Mouse (Mus musculus) cerebellum, adult 9-11 months (tissue): ENCODE results near the gene Anks1.

ENCODE experiments used
- DNase-seq: peaks from one replicate; pipeline ENCODE4 v3.0.0; 2022

The Anks1 gene

DNA sequence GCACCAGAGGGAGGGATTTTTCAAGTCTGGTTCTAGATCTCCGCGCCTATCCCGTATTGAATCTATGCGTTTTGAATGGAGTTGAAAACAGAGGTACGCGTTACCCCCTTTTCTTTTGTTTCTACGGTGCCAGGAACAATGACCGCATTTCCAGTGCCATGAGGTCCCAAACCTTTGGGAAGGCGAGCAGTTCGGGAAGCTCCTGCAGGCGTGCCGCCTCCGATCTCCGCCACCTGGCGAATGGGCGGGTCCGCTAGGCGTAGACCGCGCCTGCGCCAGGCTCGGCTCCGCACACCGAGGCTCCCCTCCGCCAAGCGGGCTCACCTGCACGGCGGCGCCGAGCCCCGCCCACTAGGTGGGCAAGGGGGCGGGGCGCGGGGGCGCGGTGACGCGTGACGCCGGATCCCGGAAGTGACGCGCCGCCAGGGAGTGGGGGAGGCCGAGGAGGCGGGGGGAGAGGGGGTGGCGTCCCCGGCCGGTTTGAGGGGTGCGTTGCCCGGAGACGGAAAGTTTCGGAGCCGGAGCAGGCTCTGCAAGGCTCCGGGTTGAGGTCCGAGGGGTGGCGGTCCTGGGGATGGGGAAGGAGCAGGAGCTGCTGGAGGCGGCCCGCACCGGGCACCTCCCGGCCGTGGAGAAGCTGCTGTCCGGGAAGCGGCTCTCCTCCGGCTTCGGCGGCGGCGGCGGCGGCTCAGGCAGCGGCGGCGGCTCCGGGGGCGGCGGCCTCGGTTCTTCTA is at the start of gene Anks1:
Anks1 (plus strand) TSS at position 419 of the 734 bp plus-strand sequence.
- DNase-seq = peak; percentile 87

DNA sequence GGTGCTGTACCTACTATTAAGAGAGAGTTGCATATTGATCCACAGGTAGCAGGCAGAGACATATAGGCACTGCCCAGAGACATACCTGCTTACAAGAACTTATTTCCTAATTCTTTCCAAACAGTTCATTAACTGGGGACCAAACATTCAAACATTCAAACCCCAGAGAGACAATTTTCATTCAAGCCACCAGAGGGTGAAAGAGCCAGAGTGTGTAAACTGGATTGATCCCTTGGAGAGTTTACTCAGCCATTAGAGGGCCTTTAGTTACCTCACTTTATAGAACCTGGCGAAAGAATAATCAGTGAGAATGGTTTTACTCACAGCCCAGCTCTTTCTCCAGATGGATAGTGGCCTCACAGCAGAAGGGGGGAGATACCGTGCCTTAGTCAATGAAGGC is 43.6 kb upstream of the Anks1 start:
- no peak for DNase-seq

DNA sequence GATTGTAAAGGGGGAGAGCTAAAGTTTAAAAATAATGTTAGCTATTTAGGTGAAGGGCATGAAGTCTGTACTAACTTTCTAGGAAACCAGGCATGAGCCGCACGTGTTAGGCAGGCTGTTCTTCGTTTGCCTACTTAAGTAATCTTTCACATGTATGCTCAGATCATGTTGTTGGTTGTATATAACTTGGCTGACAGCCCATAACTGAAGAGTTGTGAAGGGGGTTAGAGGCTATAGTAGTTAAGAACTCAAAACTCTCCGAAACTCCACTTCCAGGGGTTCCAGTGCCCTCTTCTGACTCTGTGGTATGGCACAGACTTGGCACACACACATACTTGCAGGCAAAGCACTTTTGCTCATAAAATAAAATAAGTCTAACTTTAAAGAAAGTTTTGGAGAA is 42.4 kb upstream of the Anks1 start:
- no peak for DNase-seq

DNA sequence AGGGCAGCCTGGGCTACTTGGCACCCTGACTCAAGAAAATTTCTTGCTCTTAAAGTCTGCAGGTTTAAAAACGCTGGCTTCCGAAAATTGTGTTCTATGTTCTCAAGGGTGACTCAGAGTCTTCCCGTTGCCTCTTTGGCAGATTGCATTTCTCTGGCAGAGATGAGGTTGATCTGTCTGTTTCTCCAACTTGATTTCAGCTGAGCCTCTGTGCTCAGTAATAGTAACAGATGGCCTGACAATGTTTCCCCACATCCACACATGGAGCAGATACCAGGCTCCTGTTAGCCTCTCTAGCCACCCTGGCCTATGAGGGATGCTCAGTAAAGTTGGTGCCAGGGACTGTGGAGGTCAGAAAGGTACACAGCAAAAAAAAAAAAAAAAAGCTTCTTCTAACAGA is 37.3 kb upstream of the Anks1 start:
- DNase-seq = peak; percentile 85

DNA sequence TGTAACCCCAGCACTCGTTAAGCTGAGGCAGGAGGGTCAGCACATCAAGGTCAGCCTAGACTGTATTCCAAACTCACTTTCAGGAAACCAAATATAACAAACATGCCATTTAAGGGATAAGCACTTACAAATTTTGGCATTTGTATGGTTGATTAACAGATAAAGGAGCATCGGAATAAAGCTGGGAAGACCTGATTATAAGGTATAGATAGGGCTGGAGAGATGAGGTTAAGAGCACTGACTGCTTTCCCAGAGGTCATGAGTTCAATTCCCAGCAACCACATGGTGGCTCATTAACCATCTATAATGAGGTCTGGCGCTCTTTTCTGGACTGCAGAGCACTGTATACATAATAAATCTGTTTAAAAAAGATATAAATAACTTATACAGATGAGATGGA is 35.5 kb upstream of the Anks1 start:
- no peak for DNase-seq

DNA sequence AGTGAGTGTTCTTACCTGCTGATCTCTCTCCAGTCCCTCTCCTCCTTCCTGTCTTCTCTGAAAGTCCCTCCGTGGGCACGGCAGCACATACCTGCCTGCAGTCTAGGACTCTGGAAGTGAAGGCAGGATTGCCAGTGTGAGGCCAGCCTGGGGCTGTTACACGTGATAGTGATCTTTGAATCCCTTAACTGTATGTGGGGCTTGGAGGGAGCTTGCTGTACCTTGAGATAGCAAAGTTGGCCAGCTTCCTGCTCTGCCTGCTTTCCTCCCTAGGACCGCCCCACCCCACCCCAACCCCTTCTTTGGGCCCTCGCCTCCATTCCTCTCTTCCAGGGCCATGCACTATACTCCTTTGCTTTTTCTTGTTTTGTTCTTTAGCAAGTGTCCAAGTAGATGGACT is 34.6 kb upstream of the Anks1 start:
- DNase-seq = no peak

DNA sequence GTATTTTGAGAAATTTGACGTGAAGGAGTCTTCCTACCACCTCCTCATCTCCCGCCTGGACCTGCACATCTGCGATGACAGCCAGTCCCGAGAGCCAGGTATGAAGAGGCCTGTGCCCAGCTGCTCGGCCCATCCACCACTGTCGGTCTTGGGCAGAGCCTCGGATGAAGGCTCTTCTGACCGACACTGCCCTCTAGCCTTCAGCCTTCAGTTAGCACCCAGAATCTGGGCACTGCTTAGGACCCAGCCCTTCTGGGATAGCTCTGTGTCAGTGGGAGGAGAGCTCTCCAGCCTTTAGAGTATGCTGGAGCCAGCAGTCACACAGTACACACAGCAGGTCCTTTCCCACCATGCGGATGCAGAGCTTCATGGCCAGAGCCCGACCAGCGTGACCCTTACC is 27.6 kb upstream of the Anks1 start:
- no peak for DNase-seq

DNA sequence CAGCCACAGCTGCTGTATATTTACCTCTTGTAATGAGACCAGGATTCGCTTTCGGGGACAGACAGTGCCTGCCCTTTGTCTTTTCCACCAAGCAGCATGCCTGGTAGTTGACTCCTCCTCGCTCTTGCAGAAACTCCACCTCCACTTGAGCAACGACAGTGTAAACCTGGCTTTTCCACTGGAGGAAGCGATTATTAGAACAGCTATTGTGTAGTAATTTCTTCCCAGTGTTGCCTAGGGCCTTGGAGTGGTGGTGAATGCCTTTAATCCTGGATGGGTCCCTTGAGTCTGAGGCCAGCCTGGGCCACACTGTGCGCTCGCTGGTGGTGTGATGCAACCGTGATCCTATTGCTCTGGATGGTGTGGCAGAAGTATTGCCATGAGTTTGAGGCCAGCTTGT is 26.0 kb upstream of the Anks1 start:
- DNase-seq = no peak

DNA sequence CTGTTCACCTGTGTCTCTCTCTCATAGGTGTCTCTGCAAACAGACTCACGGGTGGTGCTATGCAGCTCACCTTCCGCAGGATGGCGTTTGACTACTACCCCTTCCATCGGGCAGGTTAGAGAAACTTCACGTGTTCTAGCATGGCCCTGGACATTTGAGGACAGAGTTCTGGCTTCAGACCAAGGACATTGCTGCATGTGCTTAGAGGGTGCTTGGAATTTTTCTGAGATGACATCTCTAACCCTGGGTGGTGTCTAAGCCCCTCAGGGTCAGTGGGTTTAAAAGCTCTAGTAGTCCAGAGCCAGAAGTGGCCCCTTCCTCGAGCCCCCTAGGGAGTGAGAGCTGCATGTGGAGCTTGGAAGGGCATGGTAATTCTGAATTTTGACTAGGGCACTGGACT is 25.1 kb upstream of the Anks1 start:
- DNase-seq = no peak

DNA sequence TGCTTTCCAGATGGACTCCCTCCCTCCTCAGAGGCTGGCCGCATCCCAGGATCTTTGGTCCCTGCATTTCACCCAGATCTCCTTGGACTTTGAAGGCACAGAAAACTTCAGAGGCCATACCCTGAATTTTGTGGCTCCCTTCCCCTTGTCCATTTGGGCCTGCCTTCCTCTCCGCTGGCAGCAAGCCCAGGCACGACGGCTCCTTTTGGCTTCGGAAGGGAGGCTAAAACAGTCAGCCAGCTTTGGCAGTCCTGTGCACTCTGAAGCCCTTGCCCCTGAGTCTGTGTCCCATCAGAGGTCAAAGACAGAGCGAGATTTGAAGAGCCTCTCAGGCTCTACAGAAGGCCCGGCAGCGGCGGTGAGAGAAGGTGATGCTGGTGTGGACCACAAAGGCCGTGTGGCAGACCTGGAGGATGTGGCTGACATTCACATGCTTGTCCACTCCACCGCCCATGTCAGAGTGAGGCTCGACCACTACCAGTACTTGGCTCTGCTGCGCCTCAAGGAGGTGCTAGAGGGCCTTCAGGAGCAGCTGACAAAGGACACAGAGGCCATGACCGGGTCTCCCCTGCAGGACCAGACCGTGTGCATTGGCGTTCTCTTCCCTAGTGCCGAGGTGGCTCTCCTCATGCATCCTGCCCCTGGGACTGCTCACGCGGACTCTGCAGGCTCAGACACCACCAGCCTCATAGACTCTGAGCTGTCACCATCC is 22.5 kb upstream of the Anks1 start:
- DNase-seq = no peak

DNA sequence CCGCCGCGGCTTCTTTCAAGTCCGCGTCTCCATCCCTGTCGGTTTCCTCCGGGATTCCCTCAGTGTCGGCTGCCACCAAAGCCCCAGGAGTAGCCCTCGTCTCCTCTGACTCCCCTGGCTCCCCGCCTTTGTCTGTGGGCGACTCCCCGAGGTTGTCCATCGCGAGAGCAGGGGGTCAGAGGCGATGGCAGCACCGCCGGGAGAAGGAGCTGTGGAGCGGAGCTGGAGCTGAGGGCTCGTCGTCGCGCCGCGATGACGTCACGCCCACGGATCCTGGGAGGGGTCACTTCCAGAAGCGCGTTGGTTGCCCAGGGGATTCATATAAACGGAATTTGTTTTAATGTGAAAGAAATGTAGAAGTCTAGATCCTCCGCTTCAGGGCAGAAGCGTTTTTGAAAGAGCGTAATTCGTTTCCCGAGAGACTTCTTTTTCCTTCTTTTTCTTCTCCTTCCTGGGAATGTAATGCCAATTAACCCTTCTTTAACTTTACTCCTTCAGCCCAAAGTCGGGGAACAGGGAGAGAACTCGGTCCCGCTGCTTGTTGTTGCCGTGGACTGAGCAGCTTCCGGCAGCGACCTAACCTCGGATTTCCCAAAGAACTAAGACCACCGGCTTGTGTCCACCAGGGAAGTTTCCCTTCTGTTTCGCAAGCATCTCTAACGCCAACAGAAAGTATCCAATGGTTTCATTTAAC is 1.4 kb upstream of the Anks1 start:
- peak; percentile 92 for DNase-seq

DNA sequence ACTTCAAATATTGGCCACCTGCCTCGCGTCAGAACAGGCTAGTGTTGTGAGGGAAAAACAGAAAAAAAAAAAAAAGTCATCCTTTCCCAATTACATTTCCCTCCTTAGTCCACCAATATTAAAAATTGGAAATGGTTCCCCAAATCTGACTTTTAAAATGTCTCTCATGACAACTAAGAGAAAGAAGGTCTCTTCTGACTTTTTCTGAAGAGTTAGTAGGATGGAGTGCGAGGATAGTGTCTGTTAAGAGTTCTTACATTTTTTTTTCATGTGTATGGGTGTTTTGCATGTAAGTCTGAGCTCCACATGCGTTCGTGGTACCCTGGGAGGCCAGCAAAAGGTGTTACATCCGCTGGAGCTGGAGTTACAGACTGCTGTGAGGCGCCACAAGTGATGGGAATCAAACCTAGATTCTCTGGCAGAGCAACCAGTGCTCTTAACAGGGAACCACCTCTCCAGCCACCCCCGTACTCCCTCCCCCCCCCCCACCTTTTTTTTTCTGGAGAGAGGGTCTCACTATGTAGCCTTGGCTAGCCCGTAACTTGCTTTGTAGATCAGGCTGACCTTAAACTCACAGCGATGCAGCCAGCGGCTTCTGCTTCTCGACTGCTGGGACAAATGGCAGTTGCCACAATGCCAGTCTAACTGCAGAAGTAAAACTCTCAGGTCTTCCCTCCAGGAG is 759 bp upstream of the Anks1 start:
- peak; percentile 50 for DNase-seq

DNA sequence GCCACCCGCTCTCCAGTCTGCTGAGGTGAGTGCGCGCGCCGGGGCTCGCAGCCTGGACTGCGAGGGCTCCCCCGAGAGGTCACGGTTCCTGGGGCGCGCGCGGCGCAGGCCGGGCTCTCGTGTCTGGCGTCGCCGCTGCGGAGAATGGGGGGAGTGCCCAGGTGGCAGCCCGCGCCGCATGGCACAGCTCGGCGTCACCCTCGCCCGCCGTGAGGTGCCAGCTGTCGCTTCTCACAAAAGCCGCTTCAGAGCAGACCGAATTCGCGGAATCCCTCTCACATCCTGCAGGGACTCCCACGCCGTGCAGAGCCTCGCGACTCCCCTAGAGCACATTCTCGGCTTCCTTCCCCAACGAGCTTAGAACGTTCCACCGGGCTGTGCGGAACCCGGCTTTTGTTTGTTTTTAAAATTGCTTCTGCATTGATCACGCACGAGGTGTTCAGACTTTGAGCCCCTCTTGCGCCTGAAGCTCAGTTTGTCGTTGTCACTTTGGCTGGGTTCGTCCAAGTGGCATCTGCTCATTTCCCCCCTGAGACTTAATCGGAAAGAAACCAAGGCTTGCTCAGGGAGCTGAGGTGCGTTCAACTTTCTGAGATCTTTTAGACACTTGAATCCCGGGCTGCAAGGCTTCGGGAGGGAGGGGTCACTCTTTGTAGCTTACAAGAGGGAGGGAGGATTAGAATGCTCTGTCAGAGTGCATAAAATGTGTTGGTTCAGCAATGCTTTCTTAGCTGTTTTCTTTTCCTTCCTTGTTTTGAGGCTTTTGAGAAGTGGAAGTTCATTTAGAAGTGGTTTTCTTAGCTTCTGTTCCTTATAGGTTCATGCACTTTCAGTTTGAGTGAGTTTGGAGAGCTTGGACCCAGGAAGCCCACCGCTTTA is 755 bp downstream of the Anks1 start, which contains the start of gene Taf11:
Taf11 (minus strand) TSS at position 223 of the 879 bp plus-strand sequence.
- peak; percentile 85 for DNase-seq

DNA sequence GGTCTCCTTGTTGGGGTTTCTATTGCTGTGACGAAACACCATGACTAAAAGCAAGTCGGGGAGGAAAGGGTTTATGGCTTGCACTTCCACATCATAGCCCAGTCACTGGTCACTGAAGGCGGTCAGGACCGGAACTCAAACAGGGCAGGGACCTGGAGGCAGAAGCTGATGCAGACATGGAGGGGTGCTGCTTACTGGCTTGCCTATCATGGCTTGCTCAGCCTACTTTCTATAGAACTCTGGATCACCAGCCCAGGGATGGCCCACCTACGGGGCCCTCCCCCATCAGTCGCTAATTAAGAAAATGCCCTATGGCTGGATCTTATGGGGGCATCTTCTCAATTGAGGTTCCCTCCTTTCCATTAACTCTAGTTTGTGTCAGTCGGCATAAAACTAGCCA is 2.3 kb downstream of the Anks1 start:
- DNase-seq = peak; percentile 20

DNA sequence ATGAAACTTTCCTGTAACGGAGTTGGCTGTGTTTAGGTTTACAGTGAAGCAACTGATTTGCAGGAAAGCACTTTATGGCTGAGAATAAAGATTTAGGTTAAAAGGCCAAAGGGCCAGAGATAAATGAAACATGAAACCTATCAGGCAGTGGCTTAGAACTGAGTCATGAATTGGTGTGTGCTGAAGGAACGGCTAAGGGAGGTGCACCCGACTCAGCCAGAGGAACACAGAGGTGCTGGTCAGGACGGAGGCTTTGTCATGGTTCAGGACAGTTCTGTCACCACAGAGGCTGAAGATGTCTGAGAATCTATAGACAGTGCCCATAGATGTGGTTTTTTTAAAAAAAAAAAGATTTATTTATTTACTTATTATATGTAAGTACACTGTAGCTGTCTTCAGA is 5.6 kb downstream of the Anks1 start:
- no peak for DNase-seq

DNA sequence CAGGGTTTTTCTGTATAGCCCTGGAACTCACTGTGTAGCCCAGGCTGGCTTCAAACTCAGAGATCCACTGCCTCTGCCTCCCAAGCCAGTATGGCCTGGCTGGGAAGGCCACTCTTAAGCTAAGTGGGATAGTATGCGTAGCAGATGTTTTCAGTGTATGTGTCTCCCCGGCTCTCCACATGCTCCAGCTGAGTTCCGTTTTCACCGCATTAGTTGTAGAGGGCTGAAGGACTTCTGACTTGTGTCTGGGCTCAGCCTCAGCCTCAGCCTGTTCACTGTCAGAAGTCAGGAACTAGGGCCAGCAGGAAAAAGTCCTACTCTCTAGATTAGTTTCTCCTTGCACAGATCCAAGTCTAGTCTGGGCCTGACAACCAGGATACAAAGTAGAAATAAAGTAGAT is 7.3 kb downstream of the Anks1 start:
- DNase-seq = no peak

DNA sequence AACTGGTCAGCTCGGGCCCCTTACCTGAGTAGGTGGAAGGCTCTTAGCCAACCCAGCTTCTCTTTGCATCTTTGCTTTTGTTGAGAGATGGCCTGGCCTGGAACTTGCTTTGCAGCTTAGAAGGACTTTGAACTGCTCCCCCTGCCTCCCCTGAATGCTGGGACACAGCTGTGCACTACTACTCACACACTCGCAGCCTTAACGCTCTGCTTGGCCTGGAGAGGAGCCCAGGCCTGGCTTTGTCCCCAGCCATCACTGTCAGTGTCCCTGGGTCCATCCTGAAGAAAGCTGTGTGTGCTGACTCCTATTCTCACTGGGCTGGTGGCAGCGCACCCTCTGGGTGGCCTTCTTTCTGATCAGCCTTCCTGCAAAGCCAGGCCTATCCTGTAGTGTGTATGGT is 11.6 kb downstream of the Anks1 start:
- no peak for DNase-seq

DNA sequence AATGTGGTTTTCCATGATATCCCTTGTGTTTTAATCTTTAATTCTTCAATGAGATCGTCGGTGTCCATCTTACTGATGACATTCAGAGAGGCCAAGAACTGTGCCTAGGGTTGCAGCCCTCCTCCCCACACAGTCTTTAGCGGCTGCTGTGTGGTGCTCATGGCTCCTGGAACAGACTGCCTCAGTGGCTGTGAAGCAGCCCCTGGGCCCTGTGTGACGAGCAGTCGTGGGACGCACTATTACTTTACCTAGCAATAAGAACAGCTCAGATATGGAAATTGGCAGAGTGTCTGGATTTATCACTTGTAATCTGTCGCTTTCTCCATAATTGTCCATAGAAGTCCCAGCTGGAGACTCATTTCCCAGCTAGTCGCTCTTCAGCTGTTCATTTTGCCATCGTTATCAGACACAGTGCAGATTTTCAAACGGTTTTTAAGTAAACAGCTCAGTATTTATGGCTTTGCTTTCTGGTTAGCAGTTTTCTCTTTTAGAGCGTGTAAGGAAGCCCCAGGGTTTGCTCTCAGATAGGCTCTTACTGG is 13.1 kb downstream of the Anks1 start:
- DNase-seq = no peak

DNA sequence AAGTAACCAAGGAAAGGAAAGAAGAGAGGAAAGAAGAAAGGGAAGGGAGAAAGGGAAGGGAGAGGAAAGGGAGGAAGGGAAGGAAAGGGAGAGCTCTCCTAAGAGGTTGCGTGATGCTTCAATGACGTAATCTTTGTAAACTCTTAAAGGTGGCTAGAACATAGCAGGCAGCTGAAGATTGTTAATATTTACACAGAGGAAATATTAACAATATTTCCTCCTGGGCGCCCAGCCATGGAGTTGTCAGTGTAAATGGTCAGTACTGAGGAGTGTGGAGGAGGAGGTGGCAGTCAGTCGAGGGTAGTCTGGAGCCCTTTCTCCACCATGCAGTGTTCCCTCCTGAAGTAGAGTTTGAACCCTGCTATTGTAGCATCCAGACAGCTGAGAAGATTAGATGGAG is 15.9 kb downstream of the Anks1 start:
- DNase-seq = no peak

DNA sequence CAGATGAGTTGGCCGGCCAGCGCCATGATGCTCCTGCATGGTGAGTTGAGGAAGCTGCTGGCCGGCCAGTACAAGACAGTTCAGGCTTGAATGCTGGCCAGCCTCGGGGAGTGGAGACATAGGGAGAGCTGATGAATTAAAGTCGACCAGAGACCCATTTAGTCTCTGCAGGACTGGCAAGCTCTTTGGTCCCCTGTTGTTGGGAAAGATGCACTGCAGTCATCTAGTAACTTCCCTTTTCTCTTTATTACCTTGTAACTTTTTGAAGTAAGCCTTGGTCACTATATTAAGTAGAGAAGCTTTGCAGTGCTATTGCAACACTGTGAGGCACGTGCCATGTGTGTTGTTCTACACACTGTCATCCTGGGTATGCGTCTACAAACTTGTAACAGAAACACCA is 16.4 kb downstream of the Anks1 start:
- DNase-seq = no peak

DNA sequence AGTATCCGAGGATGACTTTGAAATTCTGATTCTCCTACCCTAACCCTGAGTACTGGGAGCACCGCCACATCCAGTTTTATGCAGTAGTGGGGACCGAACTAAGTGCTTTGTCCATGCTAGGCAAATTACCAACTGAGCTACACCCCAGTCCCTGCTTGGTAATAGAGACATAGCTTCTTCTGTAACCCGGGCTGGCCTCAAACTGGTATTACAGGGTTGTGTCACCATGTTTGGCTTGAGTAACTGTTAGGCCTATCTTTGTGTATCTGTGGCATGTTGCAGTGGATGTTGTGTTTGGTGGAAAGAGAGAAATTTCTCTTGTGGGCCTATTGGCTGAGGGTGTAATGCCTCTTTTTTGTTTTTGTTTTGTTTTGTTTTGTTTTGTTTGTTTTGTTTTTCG is 21.2 kb downstream of the Anks1 start:
- DNase-seq = no peak

DNA sequence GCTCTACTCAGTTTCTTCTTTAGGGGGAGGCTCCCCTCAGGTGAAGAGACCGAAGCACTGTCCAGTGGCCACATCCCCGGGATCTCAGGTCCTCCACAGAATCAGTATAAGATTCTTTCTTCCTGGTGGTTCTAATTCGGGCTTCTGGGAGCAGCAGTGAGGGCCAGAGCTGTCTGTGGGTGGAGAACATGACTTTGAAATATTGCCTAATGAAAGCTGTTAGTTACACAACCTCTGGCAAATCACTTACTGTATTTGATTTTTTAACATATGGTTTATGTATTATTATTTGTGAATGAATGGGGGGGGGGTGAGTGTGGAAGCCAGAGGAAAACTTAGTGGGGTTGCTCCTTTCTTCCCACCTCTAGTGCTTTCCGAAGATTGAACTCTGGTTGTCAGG is 22.7 kb downstream of the Anks1 start:
- DNase-seq = no peak
